Mouse (Mus musculus) lung, adult 2 months (tissue): ENCODE data around the gene Pan2.

Source experiments
- CTCF ChIP-seq: fragments of 200-500 bp; IDR thresholded peaks from 2 replicates; pipeline ENCODE4 v1.5.1; 2011; ENCODE audit warnings: mild to moderate bottlenecking, low read length, control low read depth; ENCODE audit not compliant: insufficient read depth
- POLR2A ChIP-seq: fragments of 200-500 bp; IDR thresholded peaks from 2 replicates; pipeline ENCODE4 v1.6.1; 2011; ENCODE audit warnings: low read depth, mild to moderate bottlenecking, control low read depth, low read length, borderline replicate concordance; ENCODE audit errors: extremely low read depth

GRCm38 (mm10) chr10:128281682-128282081 lies 21.5 kb upstream of the Pan2 start:
- TF ChIP-seq CTCF (no peak), POLR2A (no peak)
